Mouse (Mus musculus) ovary, postnatal 14 days (tissue): ENCODE measurements at regions not wholly inside any gene's neighbourhood (a gene's known extent, or its start where the extent isn't known, plus 50 kb on each side); places are given as distances from the start of the nearest gene placed in this dataset.

Experiments used
- DNase-seq: peaks from one replicate; pipeline ENCODE4 v3.0.0; 2022; ENCODE audit warnings: low spot score

DNA sequence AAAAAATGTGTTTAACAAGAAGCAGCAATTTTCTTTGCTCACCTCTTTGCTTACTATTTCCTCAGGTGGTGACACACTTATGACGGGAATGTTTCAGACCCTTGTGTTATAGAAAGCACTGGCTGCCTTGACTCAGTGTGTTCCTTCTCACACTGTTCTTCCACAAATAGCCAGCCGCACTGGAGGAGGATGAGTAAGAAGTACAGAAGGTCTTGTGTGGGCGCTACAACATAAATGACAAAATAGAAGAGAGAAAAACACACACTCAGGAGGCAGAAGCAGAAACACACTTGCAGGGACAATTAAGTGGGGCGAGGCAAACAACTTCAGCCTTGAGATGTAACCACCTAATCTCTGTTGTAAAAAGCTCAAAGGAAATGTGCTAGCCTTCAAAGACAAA, 292.2 kb upstream of the Pkn2 start:
- DNase-seq = no peak

DNA sequence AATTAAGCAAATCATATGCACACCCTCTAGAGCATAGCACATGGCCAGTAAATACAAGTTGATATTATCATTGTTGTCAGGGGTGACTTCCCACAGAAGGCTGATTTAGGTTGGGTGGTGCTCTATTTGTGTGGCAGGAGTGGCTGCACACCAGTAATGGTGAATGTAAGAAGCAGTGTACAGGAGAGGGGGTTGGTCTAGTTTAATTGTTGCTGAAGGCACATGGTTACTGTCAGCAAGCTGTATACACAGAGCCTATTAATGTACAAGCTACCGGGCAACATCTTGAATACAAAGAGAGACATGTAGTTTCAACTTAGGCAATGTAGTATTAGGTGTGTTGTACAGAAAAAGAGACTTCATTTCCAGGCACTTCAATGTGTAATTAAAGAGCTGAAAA, 280.6 kb upstream of the Pkn2 start:
- DNase-seq = no peak

DNA sequence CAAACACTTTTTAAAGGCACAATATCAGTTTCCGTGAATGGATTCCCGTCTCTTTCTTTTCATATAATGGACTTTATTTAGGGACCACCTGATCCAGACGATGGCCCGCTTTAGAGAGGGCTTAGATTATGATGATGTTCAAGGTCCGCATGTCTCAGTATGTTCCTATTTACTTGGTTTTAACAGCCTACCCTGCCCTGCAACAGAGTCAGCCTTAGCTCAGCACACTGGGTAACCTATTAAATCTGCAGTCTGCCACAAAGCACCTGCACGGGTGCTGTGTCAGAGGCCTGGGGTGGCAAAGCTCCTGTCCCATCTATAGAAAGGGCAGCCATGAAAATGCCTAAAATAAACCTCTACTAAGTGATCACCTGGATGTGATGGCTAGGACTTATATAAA, 280.2 kb upstream of the Pkn2 start:
- DNase-seq = no peak

DNA sequence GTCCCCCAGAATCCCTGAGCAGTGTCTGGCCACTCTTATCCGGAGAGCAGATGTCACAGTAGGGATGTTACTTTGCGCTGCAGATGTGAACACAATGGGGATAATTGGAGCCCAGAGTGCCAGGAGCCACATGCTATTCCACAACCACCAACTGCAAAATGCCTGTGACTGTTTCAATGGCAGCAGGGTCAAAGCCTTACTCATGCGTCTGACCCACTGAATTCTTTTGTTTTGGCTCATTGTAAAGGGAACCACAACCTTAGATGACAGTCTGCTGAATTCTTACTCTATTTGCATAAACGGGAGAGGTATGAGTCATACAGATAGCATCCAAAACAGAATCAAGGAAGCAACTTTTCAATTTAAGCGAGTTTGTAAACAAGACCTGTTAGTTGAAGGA, 276.8 kb upstream of the Pkn2 start:
- DNase-seq = no peak

DNA sequence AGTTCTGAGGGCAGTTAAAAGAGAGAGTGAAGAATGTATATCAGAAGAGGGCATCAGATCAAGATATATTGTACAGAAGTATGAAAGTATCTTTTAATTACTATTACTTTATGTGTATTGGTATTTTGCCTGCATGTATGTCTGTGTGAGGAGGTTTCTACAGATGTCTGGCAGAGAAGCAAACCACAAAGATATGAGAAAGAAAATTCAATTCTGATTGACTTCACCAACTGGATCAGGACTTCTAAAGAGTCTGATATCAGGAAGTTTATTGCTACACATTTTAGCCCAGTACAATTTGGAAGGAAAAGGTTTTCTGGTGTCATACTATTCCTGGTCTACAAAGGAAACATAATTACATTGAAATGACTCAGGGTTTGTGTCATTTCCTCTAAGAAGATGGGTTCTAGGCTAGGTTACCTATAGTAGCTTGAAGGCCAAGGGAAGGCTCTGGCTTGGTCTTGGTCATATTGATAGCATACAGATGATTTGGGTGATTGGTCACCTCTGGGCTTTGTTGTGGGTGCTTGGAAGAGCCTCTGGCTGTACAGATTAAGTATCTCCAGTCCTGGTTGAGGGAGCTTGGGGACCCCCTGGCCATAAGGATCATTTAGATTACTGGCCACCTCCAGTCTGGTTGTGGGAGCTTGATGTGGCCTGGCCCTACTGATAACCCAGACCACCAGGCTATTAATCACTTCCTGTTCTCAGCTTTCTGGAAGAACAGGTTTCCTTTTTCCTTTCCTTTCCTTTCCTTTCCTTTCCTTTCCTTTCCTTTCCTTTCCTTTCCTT, 275.1 kb upstream of the Pkn2 start:
- DNase-seq = no peak

DNA sequence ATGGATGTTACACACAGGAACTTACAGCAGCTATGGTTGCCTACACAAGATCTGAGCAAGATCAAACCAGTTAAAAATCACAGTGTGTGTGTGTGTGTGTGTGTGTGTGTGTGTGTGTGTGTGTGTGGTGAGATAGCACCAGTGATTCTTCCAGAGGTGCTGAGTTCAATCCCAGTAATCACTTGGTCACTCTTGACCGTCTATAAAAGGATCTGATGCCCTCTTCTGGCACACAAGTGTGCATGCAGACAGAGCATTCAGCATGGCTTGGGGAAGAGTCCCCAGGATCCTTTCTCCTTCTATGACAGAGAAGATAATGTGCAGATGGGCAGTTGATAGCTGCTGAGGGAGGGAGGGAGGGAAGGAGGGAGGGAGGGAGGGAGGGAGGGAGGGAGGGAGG, 274.4 kb upstream of the Pkn2 start:
- no peak for DNase-seq

DNA sequence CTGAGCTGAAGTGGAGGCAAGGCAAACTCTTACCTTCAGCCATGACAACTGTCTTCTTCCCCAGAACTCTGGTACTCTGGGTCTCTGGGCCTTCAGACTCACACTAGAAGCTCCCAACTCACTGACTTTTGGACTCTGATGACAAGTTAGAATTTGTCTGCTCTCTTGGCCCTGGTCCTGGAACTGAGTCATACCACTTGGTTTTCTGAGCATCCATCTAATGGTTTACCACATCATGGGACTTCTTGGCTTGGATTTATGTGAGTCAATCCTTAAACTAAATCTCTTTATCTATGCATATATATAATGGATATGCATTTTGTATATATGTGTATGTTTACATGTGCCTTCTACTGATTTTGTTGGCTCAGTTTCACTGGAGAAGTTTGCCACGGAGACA, 273.8 kb upstream of the Pkn2 start:
- no peak for DNase-seq

DNA sequence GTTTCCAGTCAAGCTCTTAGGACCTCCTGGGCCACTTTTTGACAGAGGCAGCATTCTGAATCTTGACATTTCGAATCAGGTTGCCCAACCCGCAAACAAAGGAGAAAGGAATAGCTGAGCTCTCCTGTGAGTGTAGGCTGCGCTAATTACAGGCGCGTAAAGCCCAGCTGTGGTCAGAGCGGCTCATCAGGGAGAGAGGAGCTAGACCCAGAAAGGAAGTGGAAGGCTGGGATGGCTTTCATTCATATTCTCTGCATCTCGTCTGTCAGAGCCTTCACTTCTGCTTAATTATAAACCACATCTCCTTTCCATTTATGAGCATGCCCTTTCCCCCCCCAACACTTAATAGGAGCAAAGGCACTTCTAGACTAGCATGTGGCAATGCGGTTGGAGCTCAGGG, 265.7 kb upstream of the Pkn2 start:
- no peak for DNase-seq

DNA sequence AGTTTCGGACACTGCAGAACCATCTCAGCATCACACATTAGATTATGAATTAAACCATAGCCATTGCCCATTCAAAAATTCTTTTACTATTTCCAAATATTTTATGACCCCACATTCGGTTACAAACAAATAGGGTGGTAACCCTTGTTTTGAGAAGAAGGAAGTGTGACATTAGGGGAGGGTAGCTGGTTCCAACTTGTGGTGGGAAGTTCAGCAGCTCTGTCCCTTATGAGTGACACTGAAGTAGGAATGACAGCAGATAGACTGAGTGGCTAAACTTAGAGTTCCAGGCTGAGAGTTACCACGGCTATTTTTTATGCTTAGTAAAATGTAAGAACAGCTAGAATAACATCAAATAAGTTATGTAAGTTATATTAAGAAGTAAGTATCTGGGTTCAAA, 257.1 kb upstream of the Pkn2 start:
- DNase-seq = no peak

DNA sequence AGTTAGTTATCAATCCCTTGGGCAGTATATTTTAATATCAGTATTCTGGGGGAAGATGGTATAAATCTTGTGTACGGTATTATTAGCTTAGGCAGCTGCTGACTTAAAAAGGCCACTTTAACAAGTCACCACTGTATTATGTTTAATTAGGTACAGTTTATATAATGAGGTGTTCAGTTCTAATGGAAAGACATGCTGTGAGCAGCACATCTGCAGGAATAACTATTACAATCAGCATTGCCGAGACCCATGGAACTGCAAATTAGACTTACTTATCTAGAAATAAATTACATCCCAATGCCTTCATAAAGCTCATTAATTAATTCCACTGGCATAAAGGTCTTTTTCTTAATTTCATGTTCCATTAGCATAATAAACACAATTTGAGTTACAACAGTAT, 252.7 kb upstream of the Pkn2 start:
- DNase-seq = no peak

DNA sequence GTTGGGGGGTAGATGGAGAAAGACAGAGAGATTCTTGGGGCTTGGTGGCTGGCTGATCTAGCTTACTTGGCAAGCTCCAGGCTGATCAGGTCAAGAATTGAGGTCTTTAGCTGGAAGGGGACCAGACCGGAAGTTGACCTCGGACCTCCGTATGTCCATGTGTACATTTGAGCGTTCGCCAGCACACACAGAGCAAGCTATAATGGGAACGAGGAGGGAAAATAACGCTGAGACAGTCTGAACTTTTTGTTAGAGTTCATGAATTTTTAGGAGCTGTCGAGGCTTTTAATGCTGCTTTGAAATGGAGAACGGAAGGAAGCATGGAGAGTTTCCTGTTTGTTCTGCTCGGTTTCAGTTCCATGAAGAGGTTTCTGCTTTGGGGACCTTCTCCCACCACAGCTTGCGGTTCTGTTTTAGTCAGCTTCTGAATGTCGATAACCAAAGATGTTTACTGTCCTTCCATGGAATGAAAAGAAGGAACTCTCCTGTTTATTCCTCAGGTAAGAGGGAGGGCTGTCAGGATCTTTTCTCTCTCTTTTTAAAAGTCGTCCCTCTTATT, 226.0 kb upstream of the Pkn2 start:
- DNase-seq = no peak

DNA sequence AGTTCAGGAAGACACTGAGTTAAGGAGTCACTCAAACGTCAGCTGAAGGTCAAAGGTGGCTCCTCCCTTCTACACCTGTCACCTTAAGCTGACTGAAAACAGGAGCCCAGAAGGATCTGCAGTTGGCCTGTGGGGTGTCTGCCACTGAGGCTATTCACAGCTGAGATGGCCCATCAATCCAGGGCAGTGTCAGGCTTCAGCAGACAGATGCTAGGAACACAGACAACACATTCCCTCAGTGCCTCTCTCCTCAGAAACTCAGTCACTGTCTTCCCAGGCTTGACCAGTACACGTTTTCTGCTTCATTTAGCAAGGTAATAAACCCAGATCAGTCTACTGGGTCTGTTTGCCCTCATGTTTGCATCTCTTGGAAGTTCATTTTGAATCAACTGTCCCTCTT, 222.9 kb upstream of the Pkn2 start:
- no peak for DNase-seq

DNA sequence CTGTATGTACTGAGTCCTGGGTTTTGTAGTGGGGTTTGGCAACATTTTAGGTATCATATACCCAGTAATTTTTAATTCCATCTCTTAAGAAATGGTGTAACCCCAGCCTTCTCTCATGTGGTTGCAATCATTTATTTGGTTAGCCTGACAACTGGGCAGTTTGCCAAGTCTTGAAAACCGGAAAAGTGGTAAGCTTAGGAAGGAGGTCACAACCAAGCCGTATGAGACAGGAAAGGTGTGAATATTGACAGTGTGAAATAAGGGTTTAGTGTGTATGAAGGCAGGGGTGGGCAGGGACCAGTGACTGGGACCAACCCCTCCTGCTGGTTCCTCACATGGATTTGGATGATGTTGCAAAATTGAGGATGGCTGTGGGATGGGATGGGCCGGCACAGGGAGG, 221.5 kb upstream of the Pkn2 start:
- DNase-seq = no peak

DNA sequence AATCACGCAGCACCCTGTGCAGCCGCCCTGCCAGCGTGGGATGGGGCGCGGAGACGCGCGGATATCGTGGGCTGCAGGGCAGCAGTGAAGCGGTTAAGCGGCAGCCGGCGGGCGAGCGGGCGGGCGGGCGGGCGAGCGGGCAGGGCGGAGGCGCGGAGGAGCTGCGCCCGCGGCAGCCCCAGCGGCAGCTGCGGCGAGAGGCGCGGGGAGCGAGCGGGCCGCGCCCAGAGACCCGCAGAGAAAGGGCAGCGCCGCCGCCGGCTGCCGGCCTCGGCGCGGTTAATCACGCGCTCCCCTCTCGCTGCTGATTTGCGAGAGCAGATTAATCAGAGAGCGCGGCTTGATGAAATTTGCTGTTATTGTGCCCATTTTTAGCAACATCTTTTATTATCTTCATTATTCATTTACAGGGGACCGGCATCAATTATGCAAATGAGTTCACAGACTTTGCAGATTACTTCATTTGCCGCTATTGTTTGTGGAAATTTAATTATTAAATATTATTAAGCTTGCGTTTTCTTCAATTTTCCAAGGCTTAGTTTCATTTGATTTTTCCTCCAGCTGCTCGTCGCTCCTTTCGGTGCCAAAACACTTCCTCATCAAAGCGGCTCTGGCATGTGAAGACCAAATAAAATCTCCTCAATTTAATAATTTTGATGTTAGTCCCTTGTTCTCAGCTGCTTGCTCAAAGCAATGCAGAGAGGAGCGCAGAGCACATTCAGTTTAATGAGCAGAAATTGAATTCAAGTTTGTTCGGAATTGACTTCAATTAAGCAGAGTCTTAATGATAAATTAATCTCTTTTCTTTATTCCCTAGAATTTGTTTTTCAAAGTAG, 219.2 kb upstream of the Pkn2 start:
- DNase-seq = no peak

DNA sequence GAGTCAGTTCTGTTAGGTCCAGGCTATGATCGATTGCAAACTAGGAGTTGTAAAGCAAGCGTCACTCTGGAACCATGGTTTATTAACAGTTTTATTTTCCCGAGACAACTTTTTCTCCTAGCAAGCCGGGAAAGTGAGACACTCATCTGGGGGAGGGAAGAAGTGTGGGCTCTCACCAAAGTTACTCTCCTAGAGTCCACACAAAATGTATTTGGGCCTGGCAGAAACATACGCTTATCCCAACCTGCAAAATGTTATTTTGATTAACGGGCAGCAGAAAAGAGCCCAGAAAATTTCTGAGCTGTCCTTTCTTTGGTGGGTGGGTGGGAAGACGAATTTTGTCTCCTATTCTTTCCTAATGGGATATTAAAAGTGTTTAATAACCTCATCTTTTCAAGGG, 218.4 kb upstream of the Pkn2 start:
- no peak for DNase-seq

DNA sequence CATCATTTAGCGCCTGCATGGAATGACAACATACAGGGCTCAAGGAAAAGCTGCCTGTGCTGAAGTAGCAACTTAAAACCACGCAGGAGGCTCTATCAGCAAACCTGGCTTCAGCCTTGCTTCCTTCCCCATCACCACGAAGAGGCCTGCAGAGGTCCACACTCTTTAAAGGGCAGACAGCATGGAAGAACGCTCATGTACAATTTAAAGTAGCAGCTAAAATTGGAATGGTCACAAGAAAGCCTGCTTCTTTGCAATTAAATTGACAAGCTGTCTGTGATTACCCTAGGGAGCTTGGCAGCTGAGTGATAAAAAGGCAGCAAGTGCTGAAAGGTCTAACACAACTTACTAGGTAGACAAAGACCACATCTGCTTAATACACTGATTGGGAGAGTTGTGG, 210.4 kb upstream of the Pkn2 start:
- DNase-seq = no peak

DNA sequence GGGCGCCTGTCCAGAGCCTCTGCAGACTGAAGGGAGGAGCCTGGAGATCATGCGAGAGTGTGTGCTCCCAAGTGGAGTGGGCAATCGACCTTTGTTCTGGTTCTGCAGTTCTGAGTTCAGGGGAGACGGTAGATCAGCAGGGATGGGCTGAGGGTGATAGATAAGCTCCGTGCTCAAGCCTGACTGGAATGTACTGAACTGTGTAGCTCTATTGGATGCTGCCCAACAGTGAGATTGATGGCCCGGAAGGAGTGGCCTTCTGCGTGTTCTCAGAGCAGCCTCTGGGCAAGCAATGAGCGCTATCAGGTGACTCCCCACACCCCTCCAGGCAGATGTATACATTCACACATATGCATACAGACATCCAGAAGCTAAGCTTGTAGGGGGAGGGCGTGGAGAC, 209.1 kb upstream of the Pkn2 start:
- no peak for DNase-seq

DNA sequence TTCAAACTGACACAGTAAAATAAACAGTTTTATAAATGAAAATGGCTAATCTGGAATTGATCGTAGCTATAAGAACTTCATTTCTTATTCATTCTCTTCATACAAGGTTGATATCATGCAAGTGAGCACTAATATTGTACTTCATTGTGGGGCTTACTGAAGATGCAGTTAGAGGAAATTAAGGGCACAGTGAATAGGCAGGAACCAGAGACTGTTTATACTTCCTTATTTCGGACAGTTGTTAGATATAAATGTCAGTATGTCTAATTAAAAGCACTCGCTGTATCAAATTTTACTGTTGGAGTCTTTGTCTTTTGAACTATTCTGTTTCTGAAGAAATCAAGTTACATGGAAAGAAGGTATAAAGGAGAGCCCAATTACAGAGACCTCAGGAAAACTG, 208.5 kb upstream of the Pkn2 start:
- DNase-seq = no peak

DNA sequence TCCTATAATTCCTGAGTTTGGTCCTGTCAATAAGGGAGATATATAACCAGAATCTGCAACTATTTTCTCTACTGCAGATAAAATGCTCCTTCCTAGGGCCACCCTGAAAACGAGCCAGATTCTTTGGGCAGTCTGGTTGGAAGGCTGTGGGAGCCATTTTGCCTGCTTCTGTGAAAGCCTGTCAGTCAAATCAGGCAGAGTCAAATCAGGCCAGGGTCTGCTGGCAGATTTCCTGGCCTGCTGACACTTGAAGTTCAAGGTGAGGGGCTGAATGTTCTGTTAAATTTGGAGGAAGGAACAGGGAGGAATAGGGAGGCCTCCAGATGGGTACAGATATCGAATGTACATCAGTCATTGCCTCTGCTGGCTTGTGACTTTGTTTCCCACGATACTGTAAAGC, 206.0 kb upstream of the Pkn2 start:
- no peak for DNase-seq

DNA sequence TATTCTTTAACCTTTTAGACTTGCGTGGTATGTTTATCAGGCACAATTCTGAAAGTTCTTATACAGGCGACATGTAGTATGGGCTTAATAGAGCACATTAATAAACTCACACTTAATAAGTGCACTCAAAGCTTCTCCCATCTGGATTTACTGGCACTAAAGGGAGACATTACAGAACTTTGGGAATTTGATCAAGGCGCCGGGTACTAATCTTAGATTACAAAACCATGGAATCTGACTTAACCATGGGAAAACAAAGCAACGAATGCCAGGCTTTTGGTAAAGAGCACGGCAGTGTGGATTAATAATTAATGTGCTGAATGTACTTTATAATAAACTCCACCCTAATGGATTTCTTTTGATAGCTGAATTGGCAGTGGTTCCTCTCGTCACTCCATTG, 196.5 kb upstream of the Pkn2 start:
- no peak for DNase-seq

DNA sequence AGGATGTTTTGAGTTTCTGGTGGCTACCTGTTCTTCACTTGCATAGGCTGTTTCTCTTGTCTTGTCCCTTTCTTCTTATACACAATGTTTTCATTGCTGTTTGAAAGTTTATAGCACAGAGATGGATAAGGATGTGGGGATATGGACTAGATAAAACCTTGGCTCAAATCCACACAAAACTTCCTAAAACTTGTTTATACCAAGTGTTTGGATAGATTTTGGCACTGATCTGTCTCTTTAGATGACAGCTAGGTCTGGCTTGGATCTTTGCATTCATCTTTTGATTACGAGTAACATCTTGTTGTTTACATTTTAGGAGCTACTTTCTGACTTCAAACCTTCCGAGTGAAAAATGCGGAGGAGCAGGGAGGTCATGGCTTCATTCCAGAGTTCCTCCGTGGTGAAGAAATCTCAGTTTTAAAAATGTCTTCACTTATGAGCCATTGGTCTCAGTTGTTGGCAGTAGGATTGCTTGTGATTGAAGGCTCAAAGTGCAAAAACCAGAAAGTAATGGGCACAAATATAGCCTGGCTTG, 190.1 kb upstream of the Pkn2 start:
- DNase-seq = no peak

DNA sequence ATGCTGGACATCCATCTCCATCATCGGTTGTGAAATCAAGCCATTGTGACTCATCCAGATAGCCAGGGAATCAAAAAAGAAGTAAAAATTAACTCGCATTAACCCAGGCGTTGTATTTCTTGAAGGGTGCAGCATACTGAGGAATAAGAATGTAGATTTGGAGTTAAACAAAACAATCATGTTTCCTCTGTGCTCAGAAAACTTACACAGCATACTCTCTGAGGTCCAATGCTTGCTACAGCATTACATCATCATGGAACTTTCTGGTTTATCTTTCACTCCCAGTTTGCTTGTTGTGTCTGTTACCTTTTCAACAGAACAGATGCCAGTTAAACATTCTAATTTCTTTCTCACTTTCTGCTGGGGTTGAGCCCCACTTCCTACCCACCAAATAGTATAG, 173.1 kb upstream of the Pkn2 start:
- no peak for DNase-seq

DNA sequence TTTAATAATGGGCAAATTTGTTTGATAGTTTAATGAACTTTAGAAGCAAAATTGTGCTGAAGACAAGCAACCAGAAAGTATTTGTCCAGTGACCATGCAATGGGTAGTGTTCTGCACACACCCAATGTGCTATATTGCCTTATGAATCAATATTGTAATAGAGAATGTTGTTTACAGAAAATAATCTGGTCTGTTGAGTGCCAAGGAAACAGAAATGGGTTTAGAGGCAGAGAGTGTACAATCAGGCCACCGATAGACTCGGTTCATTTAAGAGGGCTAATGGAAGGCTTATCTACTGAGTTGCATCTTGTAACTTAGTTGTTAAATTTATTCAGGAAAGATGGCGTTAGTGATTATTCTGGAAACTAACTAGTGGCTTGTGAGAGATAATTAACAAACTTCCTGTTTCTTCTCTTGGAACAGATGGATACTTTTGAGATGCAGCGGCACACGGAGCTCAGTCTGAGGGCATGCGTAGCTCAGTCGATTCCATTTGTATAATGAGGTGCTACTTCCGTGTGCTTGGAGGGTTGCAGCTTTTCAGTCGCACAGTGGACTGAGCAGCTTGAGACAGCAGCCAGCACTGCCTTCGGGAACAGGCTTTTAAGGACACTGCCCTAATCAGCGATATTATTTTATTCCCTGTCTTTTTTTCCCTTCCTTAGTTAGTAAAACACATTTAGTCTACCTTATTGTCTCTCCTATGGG, 171.6 kb upstream of the Pkn2 start:
- no peak for DNase-seq
